Mouse (Mus musculus) macrophage (primary cell): Measurements from ENCODE around the gene Clca4b. TPM values are rescaled to one million over a fixed set of nuclear protein-coding genes. Genes with fewer than 3 reads are reported as not detected.
"Not testable (repeated sequence)": the region's sequence is repeated elsewhere in the genome, so short reads cannot be mapped to it uniquely, and the experiment has no call there.

Experiments used
- H3K27ac ChIP-seq: fragments of 350-480 bp; formaldehyde crosslinking; 2 replicates; pipeline ENCODE4 v1.9.0; 2021
- H3K36me3 ChIP-seq: fragments of 350-480 bp; formaldehyde crosslinking; 2 replicates; pipeline ENCODE4 v1.9.0; 2021; ENCODE audit errors: inconsistent target
- H3K4me3 ChIP-seq: fragments of 350-480 bp; formaldehyde crosslinking; 2 replicates; pipeline ENCODE4 v1.9.0; 2021; ENCODE audit errors: inconsistent target
- H3K79me2 ChIP-seq: fragments of 350-480 bp; formaldehyde crosslinking; 2 replicates; pipeline ENCODE4 v1.9.0; 2021; ENCODE audit errors: inconsistent target
- WGBS: methylation state at CpG from one replicate; pipeline ENCODE4 v1.1.7; 2026; ENCODE audit warnings: inconsistent platforms; ENCODE audit not compliant: missing documents; 5-methylcytosine and 5-hydroxymethylcytosine counted together
- polyA plus RNA-seq: library from polyadenylated mRNA; stranded (reverse); fragments of 250-400 nt; gene quantifications from 3 replicates; pipeline ENCODE4 v1.2.4, GENCODE M21; 2018; ENCODE audit warnings: inconsistent platforms
- total RNA-seq, 78 experiments: library from RNA; depleted of rRNA; stranded (reverse); fragments of 250-400 nt; gene quantifications; 1 replicate in 9 of 78; 2 replicates in 24 of 78; 3 replicates in 43 of 78; 4 replicates in 2 of 78; pipeline ENCODE4 v1.2.4; 2018; ENCODE audit warnings: inconsistent platforms in 56 of 78

The Clca4b gene
- total RNA-seq (2018; cell fraction: chromatin; rRNA removed): not detected
- under 1 TPM in 2 of 26 experiments, not detected in 24; 0.05 to 0.06 TPM for total RNA-seq (2018; cell fraction: cytosol; rRNA removed)
- not detected for total RNA-seq (2018; cell fraction: nucleus; rRNA removed)
- polyA plus RNA-seq: not detected in 3 replicates

DNA sequence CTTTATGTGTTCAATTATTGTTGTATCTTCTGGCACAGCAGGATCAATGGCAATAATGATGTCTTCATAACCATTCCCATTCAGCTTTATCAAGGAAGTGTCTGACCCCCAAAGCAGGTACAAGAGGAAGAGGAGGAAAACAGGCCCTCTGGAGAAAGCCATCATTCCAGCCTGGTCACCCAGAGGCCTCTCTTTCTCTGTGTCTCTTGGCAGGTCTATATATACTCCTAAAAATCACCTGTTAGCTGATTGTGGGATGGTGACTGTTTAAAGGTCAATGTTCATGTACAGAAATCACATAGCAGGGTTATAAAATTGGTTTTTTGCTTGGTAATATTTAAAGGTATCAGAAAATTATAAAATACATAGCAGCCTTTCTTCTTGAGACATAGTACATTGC is at the start of gene Clca4b:
Gene Clca4b, minus strand, starts transcription at position 195 of the 400 bp plus-strand sequence.
- H3K36me3 ChIP-seq: no peaks in the 10 kb centered on the region
- H3K4me3 ChIP-seq: no peak within 1 kb of the TSS
- no peaks in the 10 kb centered on the region for H3K79me2 ChIP-seq
- 0 out of 2 replicates have a peak within 1 kb of the TSS, but pooled peaks have one; percentile 5 for H3K27ac ChIP-seq

DNA sequence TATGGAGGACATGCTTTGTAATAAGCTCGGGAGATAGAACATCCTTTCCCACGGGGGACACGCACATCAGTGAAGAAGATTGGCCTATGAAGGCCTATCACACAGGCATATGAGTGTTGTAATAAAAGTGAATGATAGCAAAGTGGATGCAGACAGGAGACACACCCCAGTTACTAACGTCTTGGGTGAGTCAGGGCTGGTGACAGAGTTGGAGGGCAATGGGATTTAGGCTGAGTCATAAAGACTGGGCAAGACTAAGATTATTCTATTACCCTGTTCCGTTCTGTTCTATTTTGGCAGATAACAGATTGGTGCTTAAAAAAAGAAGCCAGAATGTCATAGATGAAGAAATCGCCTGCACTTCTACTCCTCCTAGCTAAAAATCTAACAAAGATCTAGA is 48.2 kb upstream of the Clca4b start:
- Histone ChIP-seq H3K79me2 (no peaks in the 10 kb centered on the region), H3K4me3 (no peak overlapping the region), H3K27ac (no peak overlapping the region), H3K36me3 (no peaks in the 10 kb centered on the region)
- WGBS: 94% methylated on average over 6 of the region's 6 CpGs

DNA sequence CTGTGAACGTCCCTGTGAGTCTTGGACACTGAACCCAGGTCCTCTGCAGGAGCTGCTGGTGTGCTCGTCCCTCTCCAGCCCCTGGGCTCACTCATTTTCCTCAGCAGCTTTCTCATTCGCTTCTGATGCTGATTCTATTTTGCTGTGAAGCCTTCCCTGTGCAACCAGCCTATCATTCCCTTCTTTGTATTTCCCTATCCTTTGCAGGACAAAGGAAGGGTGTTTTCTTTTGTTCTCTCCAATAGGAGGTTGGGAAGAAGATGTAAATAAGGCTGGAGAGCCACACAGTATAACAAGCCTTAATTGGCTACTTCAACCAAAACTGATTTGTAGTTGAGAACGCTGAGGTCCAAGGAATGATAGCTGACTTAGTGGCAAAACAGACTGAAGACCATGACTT is 45.3 kb upstream of the Clca4b start:
- H3K4me3 ChIP-seq: no peak overlapping the region
- no peak overlapping the region for H3K27ac ChIP-seq
- H3K79me2 ChIP-seq: no peaks in the 10 kb centered on the region
- H3K36me3 ChIP-seq: no peaks in the 10 kb centered on the region
- 62% methylated on average over 4 of the region's 4 CpGs for WGBS

DNA sequence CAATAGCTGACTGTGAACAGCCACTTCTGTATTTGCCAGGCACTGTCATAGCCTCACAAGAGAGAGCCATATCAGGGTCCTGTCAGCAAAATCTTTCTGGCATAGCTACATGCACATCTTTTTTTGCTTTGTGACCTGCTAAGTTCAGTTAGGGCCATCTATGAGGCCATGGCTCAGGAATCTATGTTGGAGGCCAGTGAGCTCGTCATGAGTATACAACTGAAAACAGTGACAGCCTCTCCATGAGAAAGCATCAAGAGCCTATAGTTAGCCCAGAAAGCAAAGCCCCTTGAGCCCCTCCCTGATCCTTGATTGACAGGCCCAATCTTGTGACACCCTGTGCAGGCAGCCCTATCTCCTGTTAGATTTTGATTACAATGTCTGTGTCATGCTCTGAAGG is 43.8 kb upstream of the Clca4b start:
- WGBS: 90% methylated on average over 1 of the region's 1 CpGs
- Histone ChIP-seq H3K4me3 (no peak overlapping the region), H3K36me3 (no peaks in the 10 kb centered on the region), H3K79me2 (no peaks in the 10 kb centered on the region), H3K27ac (no peak overlapping the region)

DNA sequence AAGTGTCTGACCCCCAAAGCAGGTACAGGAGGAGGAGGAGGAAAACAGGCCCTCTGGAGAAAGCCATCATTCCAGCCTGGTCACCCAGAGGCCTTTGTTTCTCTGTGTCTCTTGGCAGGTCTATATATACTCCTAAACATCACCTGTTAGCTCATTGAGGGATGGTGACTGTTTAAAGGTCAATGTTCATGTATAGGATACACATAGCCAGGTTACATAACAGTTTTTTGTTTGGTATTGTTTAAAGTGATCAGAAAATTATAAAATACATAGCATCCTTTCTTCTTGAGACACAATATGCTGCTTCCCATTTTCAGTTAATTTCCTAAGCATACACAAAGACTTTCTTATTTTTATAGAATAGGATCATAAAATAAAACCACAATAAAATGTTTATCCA is 42.6 kb upstream of the Clca4b start, which contains the start of gene Clca4a:
Gene Clca4a, minus strand, starts transcription at position 101 of the 400 bp plus-strand sequence.
- Histone ChIP-seq H3K79me2 (no peaks in the 10 kb centered on the region), H3K4me3 (no peak within 1 kb of the TSS), H3K36me3 (no peaks in the 10 kb centered on the region), H3K27ac (no peak within 1 kb of the TSS)

DNA sequence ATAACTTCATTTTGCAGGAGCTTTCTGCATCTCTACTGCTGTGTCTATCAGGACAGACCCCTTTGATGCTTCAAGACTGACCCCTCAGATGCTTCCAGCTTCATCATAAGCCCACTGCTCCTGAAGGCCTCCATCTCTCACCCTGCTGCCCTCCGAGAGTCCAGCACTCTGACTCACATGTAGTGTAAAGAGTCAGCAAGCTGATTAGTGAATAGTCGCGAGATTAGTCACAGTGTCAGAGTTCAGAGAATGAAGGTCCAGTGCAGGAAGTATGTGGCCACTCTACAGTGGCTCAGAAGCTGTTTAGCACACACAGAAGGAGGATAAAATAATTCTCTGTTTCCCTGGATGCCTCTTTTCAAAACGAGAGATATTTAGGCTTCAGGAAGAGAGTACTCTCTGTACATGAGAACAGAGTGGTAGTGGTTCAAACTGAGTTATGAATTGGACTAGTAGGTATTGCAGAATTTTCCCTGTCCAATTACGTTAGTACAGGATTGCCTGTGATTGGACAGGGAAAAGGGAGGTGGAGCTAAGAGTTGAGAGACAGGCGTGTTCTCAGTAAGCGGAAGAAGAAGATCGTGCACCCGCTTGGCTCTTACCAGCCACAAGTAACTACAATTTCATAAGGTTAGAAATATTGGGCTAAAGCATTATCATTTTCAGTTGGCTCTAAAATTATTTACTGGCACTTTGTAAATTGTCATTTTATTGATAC is 39.4 kb upstream of the Clca4b start:
- WGBS: 83% methylated on average over 9 of the region's 9 CpGs
- no peak overlapping the region for H3K27ac ChIP-seq
- H3K36me3 ChIP-seq: no peaks in the 10 kb centered on the region
- H3K4me3 ChIP-seq: no peak overlapping the region
- no peaks in the 10 kb centered on the region for H3K79me2 ChIP-seq

DNA sequence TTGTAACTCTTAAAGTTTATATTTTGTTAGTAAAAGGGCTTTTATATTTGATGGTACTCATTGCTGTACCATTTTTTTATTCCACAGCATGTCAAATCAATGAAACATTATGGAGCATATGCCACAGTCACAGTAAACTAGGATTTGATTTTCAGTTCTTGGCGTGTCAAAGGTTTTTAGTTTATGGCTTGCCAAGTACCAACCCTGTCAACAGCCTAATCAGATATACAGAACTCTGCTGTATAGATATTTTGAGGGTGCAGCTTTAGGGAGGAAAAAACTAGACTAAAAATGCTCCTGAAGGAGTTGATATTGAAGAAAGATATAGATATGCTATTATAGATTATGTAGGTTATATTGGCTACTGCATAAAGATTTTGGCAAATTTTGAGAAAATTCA is 37.4 kb upstream of the Clca4b start:
- WGBS: 69% methylated on average over 1 of the region's 1 CpGs
- H3K36me3 ChIP-seq: no peaks in the 10 kb centered on the region
- H3K4me3 ChIP-seq: no peak overlapping the region
- no peaks in the 10 kb centered on the region for H3K79me2 ChIP-seq
- H3K27ac ChIP-seq: no peak overlapping the region

DNA sequence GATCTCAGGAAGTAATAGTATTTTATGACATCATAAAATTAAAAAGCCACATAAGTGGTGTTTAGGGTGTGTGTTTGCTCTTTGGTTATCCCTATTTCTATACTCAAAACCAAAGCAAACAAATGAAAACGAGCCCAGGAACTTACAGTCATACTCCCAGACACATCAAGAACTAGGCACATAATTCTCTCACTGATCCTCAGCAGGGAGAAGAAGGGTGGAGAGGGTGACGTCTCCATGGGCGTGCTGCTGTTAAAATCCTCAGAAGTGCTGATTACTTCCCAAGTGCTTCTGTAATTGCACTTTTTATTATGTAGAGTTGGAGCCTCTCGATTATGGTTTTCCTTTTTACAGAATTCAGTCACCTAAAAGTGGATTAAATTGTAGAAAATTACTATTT is 33.7 kb upstream of the Clca4b start:
- H3K36me3 ChIP-seq: no peaks in the 10 kb centered on the region
- no peak overlapping the region for H3K4me3 ChIP-seq
- WGBS: 80% methylated on average over 4 of the region's 4 CpGs
- no peaks in the 10 kb centered on the region for H3K79me2 ChIP-seq
- no peak overlapping the region for H3K27ac ChIP-seq

DNA sequence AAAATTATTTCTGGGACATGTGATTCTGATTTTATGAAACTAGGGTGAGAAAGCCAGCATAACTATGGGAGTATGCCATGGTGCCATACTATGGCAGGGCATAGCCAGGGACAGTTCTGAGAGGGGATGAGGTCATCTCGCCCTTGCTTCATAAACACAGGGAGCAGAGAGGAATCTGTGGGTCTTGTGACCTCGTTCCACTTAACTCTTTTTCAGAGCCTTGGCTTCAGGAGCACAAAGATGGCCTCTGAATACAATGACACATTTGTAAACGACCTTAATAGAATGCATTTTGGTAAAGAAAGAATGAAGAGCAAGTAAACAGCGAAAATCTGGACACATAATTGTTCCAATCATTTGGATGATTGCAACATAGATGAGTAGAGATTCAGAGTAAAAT is 18.5 kb upstream of the Clca4b start:
- 72% methylated on average over 4 of the region's 4 CpGs for WGBS
- Histone ChIP-seq H3K36me3 (no peaks in the 10 kb centered on the region), H3K79me2 (no peaks in the 10 kb centered on the region), H3K4me3 (no peak overlapping the region), H3K27ac (no peak overlapping the region)

DNA sequence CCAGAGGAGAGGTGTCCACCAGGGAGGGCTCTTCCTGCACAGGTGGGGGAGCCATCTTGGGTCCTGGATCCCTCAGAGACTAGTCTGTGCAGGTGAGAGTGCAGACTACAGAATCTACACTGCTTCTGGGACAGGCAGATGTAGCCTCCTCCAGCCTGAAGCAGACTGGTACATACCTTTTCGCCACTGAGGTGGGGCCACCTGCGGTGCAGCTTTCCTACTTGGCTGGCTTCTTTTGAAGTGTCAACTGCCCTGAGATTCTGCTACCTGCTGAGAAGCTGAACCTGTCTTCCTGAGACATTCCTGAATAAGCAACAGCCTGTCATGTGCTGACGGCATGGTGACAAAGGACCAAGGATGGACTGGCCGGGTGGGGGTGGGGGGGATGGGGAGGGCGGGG is 15.0 kb upstream of the Clca4b start:
- WGBS: 79% methylated on average over 5 of the region's 5 CpGs
- not testable (repeated sequence) for H3K36me3 ChIP-seq

DNA sequence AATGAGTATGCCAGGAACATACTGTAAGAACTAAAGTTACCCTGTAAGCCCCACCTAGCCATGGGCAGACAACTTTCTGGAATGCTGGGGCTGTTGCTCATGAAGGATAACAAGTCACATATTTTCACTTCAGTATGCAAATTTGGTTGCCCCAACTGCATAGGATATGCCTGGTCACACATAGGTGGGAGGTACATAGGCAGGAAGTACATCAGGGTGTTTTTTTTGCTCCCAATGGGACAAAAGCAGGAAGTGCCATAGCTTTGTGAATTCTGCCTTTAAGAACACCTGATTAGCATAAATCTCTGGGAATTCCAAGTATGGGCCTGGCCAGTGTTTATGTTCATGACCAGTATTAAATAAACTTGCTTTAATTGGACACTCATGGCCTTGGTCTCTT is 1.3 kb upstream of the Clca4b start:
- not testable (repeated sequence) for H3K4me3 ChIP-seq, H3K79me2 ChIP-seq, H3K36me3 ChIP-seq
- 0 out of 2 replicates have a peak overlapping the region, but pooled peaks have one; percentile 2 for H3K27ac ChIP-seq

More for the DNA sequence above, 15.0 kb upstream of the Clca4b start:
- not testable (repeated sequence) for H3K4me3 ChIP-seq, H3K79me2 ChIP-seq, H3K27ac ChIP-seq

DNA sequence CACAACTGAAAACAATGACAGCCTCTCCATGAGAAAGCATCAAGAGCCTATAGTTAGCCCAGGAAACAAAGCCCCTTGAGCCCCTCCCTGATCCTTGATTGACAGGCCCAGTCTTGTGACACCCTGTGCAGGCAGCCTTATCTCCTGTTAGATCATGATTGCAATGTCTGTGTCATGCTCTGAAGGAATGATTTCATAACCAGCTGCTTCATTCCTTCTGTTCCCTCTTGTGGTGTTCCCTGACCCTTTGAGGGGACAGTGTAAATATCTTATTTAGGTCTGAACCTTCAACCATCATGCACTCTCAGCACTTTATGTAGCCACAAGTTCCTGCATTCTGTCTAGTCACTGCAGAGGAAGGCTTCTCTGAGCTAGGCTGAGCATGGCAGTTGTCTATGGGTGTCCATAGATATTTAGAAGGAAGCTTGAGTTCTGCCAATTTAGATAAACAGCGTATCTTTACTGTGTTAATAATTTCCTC is 722 bp upstream of the Clca4b start:
- no peaks in the 10 kb centered on the region for H3K79me2 ChIP-seq
- no peak overlapping the region for H3K4me3 ChIP-seq
- H3K36me3 ChIP-seq: no peaks in the 10 kb centered on the region
- 83% methylated on average over 1 of the region's 1 CpGs for WGBS
- H3K27ac ChIP-seq: 0 out of 2 replicates have a peak overlapping the region, but pooled peaks have one; percentile 5

DNA sequence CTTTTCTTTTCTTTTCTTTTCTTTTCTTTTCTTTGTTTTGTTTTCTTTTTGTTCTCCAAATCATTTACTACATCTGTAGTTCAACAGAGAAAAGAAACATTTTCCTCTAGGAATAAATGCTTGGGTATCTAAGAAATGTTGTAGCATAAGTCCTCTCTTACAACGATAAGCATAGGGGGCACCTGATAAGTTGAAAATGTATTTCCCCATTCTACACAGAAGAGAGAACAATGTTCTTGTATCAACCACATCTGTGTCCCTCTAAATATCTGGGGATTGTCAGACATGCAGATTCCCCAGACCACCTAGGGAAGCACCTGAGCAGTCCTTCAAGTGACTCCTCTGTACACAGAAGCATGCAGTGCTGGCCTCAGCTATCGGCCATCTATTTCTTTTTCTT is 18.3 kb downstream of the Clca4b start:
- Histone ChIP-seq H3K79me2 (no peaks in the 10 kb centered on the region), H3K27ac (no peak overlapping the region), H3K4me3 (no peak overlapping the region), H3K36me3 (no peaks in the 10 kb centered on the region)
- WGBS: 100% methylated on average over 2 of the region's 2 CpGs

DNA sequence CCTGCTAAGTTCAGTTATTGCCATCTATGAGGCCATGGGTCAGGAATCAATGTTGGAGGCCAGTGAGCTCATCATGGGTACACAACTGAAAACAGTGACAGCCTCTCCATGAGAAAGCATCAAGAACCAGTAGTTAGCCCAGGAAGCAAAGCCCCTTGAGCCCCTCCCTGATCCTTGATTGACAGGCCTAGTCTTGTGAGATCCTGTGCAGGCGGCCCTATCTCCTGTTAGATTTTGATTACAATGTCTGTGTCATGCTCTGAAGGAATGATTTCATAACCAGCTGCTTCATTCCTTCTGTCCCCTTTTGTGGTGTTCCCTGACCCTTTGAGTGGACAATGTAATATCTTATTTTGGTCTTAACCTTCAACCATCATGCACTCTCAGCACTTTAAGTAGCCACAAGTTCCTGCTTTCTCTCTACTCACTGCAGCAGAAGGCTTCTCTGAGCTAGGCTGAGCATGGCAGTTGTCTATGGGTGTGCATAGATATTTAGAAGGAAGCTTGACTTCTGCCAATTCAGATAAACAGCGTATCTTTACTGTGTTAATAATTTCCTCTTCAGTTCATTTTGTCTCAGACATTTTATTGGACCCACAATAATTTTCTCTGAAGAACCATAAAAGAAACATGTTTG is 35.2 kb downstream of the Clca4b start:
- 70% methylated on average over 2 of the region's 2 CpGs for WGBS
- Histone ChIP-seq H3K36me3 (no peaks in the 10 kb centered on the region), H3K4me3 (no peak overlapping the region), H3K27ac (peak overlapping the region; percentile 59), H3K79me2 (no peaks in the 10 kb centered on the region)

DNA sequence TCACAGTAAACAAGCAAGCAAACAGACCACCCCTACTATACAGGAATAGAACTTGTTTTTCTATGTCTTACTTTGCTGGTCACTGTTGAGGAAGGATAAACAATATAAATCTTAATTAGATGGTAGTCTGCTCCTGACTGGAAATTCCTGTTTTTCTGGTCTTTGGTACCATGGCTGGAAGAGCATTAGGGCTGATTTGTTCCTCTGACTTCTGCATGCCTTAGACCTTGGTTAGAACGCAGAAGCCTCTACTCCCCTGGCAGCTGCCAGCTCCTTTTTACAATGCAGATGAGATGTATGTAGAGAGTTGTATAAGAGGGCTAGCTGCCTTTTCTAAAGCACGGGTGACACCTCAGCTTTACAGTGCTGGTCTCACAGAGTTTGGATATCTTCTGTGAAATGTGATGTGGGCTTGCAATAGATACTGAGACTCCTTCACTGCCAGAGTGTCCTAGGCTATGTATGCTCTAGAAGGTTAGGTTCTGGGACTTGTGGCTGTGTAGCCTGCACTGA is 42.0 kb downstream of the Clca4b start:
- no peaks in the 10 kb centered on the region for H3K36me3 ChIP-seq
- H3K79me2 ChIP-seq: no peaks in the 10 kb centered on the region
- no peak overlapping the region for H3K27ac ChIP-seq
- no peak overlapping the region for H3K4me3 ChIP-seq
- 79% methylated on average over 2 of the region's 2 CpGs for WGBS
